Comparison of ENCODE assay signal across 11 mouse cellular contexts in the genomic region with DNA sequence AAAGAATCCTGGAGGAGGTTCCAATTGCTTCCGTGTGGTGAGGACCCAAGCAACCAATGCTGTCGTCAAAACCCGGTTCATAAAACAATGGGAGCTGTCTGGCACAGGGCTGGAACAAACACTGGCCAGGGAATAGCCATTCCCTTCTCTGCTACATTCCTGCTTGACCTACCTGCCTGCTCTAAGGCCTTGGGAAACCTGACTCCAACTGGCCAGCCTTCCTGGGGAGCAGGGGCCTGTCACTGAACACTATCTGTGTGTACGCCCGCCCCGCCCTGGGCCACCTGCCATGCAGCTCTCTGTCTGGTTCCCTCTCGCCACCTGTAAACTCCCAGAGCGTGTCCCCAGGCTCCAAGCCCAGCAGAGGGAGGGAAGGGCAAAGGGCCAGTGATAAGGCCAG. TPM values are rescaled to one million over a fixed set of nuclear protein-coding genes. Genes with fewer than 3 reads are reported as not detected.
A peak's percentile ranks its signal among the peaks of the same experiment; 100 is the strongest.
DNase-seq lines count a peak whose midpoint lies in the region; ATAC-seq and TF ChIP-seq lines count a peak whose summit lies in the region.
"Had no signal": no experiment of that assay in that cellular context is flagged by ENCODE, and none has a peak within 500 bp of the region (broad histone marks: within the 10 kb centered on the region; RNA-seq: fewer than 3 reads in every experiment).

No protein-coding gene starts in this region.

- H3K9me3 ChIP-seq in heart, embryonic 13.5 days, result no peaks in the 10 kb centered on the region
- H3K9me3 ChIP-seq in stomach, embryonic 16.5 days (replicated peaks; ENCODE audit: control insufficient read depth, low read length), result no peaks in the 10 kb centered on the region
- H3K9me3 ChIP-seq in midbrain, embryonic 11.5 days (ENCODE audit: control insufficient read depth, low read length), result no peaks in the 10 kb centered on the region
- H3K9me3 ChIP-seq: G1E; megakaryocyte, embryonic 14.5 days had no signal

- WGBS in liver, adult 2 months, result 15% methylated on average over 8 of the region's 8 CpGs
- 30% methylated on average over 8 of the region's 8 CpGs for WGBS in heart, embryonic 13.5 days
- 24% methylated on average over 8 of the region's 8 CpGs for WGBS in stomach, embryonic 16.5 days
- WGBS in midbrain, embryonic 11.5 days, result 22% methylated on average over 8 of the region's 8 CpGs

- H3K4me3 ChIP-seq in liver, adult 2 months (ENCODE audit: insufficient read depth, low read depth, low read length), result no peak overlapping the region
- no peak overlapping the region for H3K4me3 ChIP-seq in heart, embryonic 13.5 days
- no peak overlapping the region for H3K4me3 ChIP-seq in stomach, embryonic 16.5 days (replicated peaks; ENCODE audit: low read length)
- H3K4me3 ChIP-seq in midbrain, embryonic 11.5 days (ENCODE audit: low read depth, low read length), result no peak overlapping the region
- H3K4me3 ChIP-seq: megakaryocyte, embryonic 14.5 days had no signal

- TF ChIP-seq CTCF in liver, adult 2 months (IDR thresholded peaks at IDR 0.05; ENCODE audit: low read depth, low read length), result no peak

- H3K9ac ChIP-seq in liver, adult 2 months (ENCODE audit: low read depth, low read length), result no peak overlapping the region
- no peak overlapping the region for H3K9ac ChIP-seq in heart, embryonic 13.5 days
- H3K9ac ChIP-seq in stomach, embryonic 16.5 days (ENCODE audit: low read length), result no peak overlapping the region
- no peak overlapping the region for H3K9ac ChIP-seq in midbrain, embryonic 11.5 days (ENCODE audit: low read length)

- intact Hi-C loops in left cerebral cortex, postnatal 25 days (cut with DNase I), result loop anchor here (2.0 kb wide), 1 partner anchor 24 kb away; no protein-coding TSS in a partner anchor

- TF ChIP-seq POLR2A in liver, adult 2 months (IDR thresholded peaks at IDR 0.05; ENCODE audit: extremely low read depth, insufficient read depth, low read length), result no peak

- H3K4me1 ChIP-seq in liver, adult 2 months (ENCODE audit: control insufficient read depth, insufficient read depth, low read length), result no peaks in the 10 kb centered on the region
- H3K4me1 ChIP-seq in heart, embryonic 13.5 days, result peaks cover 53% of the 10 kb centered on the region
- no peaks in the 10 kb centered on the region; the same call in 1 of the 2 replicates for H3K4me1 ChIP-seq in stomach, embryonic 16.5 days (ENCODE audit: control insufficient read depth, insufficient read depth, low read length)
- no peaks in the 10 kb centered on the region for H3K4me1 ChIP-seq in midbrain, embryonic 11.5 days (ENCODE audit: control insufficient read depth, insufficient read depth, low read length)

- DNase-seq in liver, adult 2 months (ENCODE audit: extremely low read depth, low read depth, low spot score), result peak; percentile 14
- DNase-seq in liver, result no peak
- DNase-seq in kidney, postnatal 36 days, result peak; percentile 15 to 34
- DNase-seq in left cerebral cortex, postnatal 25 days (ENCODE audit: low spot score in 2 of 2), result no peak
- DNase-seq in midbrain, embryonic 11.5 days (ENCODE audit: low spot score, missing footprints), result no peak
- no peak for DNase-seq in yolk sac, embryonic 10.5 days (ENCODE audit: low spot score)

- no peaks in the 10 kb centered on the region for H3K79me2 ChIP-seq in liver, adult 2 months (ENCODE audit: control insufficient read depth, insufficient read depth, low read length)

- no peak overlapping the region for H3K4me2 ChIP-seq in heart, embryonic 13.5 days
- no peak overlapping the region for H3K4me2 ChIP-seq in stomach, embryonic 16.5 days (ENCODE audit: low read depth, low read length)
- no peak overlapping the region for H3K4me2 ChIP-seq in midbrain, embryonic 11.5 days

- no peak for ATAC-seq in heart, embryonic 13.5 days (ENCODE audit: extremely low read depth, insufficient number of reproducible peaks, low FRiP score, low TSS enrichment)
- ATAC-seq in stomach, embryonic 16.5 days (ENCODE audit: insufficient read depth, low FRiP score), result peak; percentile 93
- no peak for ATAC-seq in midbrain, embryonic 11.5 days (ENCODE audit: low FRiP score)
- ATAC-seq: forebrain, embryonic 16.5 days had no signal

- H3K36me3 ChIP-seq in liver, adult 2 months (ENCODE audit: control insufficient read depth, insufficient read depth, low read length), result no peaks in the 10 kb centered on the region
- no peaks in the 10 kb centered on the region for H3K36me3 ChIP-seq in heart, embryonic 13.5 days
- no peaks in the 10 kb centered on the region for H3K36me3 ChIP-seq in stomach, embryonic 16.5 days (ENCODE audit: control insufficient read depth, insufficient read depth, low read length)
- no peaks in the 10 kb centered on the region for H3K36me3 ChIP-seq in midbrain, embryonic 11.5 days (ENCODE audit: control insufficient read depth, insufficient read depth, low read length)
- H3K36me3 ChIP-seq: G1E had no signal

- no peak overlapping the region for H3K27ac ChIP-seq in liver, adult 2 months (replicated peaks; ENCODE audit: insufficient read depth, low read depth, low read length)
- peak overlapping the region; percentile 30; the same call in 1 of the 2 replicates for H3K27ac ChIP-seq in heart, embryonic 13.5 days (replicated peaks)
- peak overlapping the region; percentile 64 for H3K27ac ChIP-seq in stomach, embryonic 16.5 days (ENCODE audit: low read length)
- H3K27ac ChIP-seq in midbrain, embryonic 11.5 days (ENCODE audit: low read depth, low read length), result no peak overlapping the region

- no peaks in the 10 kb centered on the region for H3K27me3 ChIP-seq in liver, adult 2 months (ENCODE audit: control insufficient read depth, insufficient read depth, low read length)
- H3K27me3 ChIP-seq in heart, embryonic 13.5 days (replicated peaks), result no peaks in the 10 kb centered on the region
- no peaks in the 10 kb centered on the region for H3K27me3 ChIP-seq in stomach, embryonic 16.5 days (ENCODE audit: control insufficient read depth, insufficient read depth, low read length)
- no peaks in the 10 kb centered on the region for H3K27me3 ChIP-seq in midbrain, embryonic 11.5 days (ENCODE audit: control insufficient read depth, insufficient read depth, low read length)

RNA-seq across cellular contexts. Expression of a gene that starts 25.5 kb away (rescaled TPM):
- total RNA-seq in liver, adult 2 months (2014; rRNA removed), result 0.07 and 0.09 TPM in 2 replicates
- polyA plus RNA-seq in liver, adult 2 months (2012; rRNA removed), result 0.04 and 0.06 TPM in 2 replicates
- 3.9 and 4.6 TPM in 2 replicates for polyA plus RNA-seq in heart, embryonic 13.5 days (2015; fragmentation: Nextera tagmentation; extraction: Ambion mirVana)
- polyA plus RNA-seq in stomach, embryonic 16.5 days (2015; fragmentation: Nextera tagmentation; extraction: Ambion mirVana), result 10.3 and 11.9 TPM in 2 replicates
- total RNA-seq in left cerebral cortex, postnatal 25 days (2021), result 100 to 1,000 TPM; 242 to 262 TPM
- polyA plus RNA-seq in midbrain, embryonic 11.5 days (2014; fragmentation: Nextera tagmentation; extraction: Ambion mirVana), result 0.61 and 0.66 TPM in 2 replicates
- polyA plus RNA-seq: G1E had no signal

Comparison
In these comparisons a context has a peak if more than half of its experiments do, and no peak if none do; other contexts are left out.
1. DNase-seq: peak in liver, adult 2 months (single experiment) and kidney, postnatal 36 days (2 of 2); none in liver (single experiment), left cerebral cortex, postnatal 25 days (0 of 2), midbrain, embryonic 11.5 days (single experiment) and yolk sac, embryonic 10.5 days (single experiment).
2. H3K27ac ChIP-seq: peak in heart, embryonic 13.5 days (single experiment) and stomach, embryonic 16.5 days (single experiment); none in liver, adult 2 months (single experiment) and midbrain, embryonic 11.5 days (single experiment).